Mouse (Mus musculus): ENCODE measurements at regions not wholly inside any gene's neighbourhood (a gene's known extent, or its start where the extent isn't known, plus 50 kb on each side); places are given as distances from the start of the nearest gene placed in this dataset.

- TF ChIP-seq POLR2A (IDR thresholded peaks at IDR 0.05; ENCODE audit: extremely low read depth, insufficient read depth, low read length) (no peak), CTCF (IDR thresholded peaks at IDR 0.05; ENCODE audit: low read depth, low read length) (no peak)
Observed at GRCm38 (mm10) chr13:97662741-97663140, 97.7 kb downstream of the Gm10260 start.

All from liver, adult 2 months (tissue).